Mouse (Mus musculus) right cerebral cortex, adult 2 months (tissue): ENCODE results near the gene Pomt2.
A peak's percentile ranks its signal among the peaks of the same experiment; 100 is the strongest.
"Not testable (repeated sequence)": the region's sequence is repeated elsewhere in the genome, so short reads cannot be mapped to it uniquely, and the experiment has no call there.

ENCODE experiments used
- DNase-seq, 2 experiments: peaks; one replicate each; pipeline ENCODE4 v3.0.0; 2021 to 2022; ENCODE audit warnings: low spot score in 2 of 2

The Pomt2 gene

GRCm38 (mm10) chr12:87147395-87148089 lies at the start of gene Pomt2:
Gene Pomt2 (minus strand): TSS chr12:87147968.
- DNase-seq = peak; percentile 89 to 90

GRCm38 (mm10) chr12:87196310-87196709 lies 48.5 kb upstream of the Pomt2 start:
- no peak for DNase-seq

- no peak for DNase-seq
These were observed 47.3 kb upstream of the Pomt2 start for GRCm38 (mm10) chr12:87195069-87195468.

- no peak for DNase-seq
These were observed 45.2 kb upstream of the Pomt2 start for GRCm38 (mm10) chr12:87193008-87193407.

- no peak for DNase-seq
These were observed 29.9 kb upstream of the Pomt2 start for GRCm38 (mm10) chr12:87177631-87178030.

GRCm38 (mm10) chr12:87175194-87175946 lies 27.6 kb upstream of the Pomt2 start:
- no peak for DNase-seq

- no peak for DNase-seq
These were observed 13.0 kb upstream of the Pomt2 start for GRCm38 (mm10) chr12:87160815-87161214.

- DNase-seq = no peak
These were observed 12.5 kb upstream of the Pomt2 start for GRCm38 (mm10) chr12:87160310-87160709.

- no peak for DNase-seq
These were observed 10.3 kb upstream of the Pomt2 start for GRCm38 (mm10) chr12:87158099-87158498.

GRCm38 (mm10) chr12:87157361-87157760 lies 9.6 kb upstream of the Pomt2 start:
- DNase-seq = no peak

- not testable (repeated sequence) for DNase-seq
These were observed 6.7 kb upstream of the Pomt2 start for GRCm38 (mm10) chr12:87154448-87154847.

GRCm38 (mm10) chr12:87149471-87149870 lies 1.7 kb upstream of the Pomt2 start:
- no peak for DNase-seq

GRCm38 (mm10) chr12:87148136-87148535 lies 368 bp upstream of the Pomt2 start:
- DNase-seq = no peak

- peak; percentile 89 for DNase-seq
These were observed 802 bp downstream of the Pomt2 start, which contains the start of gene Gstz1 for GRCm38 (mm10) chr12:87146966-87147365. Gene Gstz1 (plus strand): TSS chr12:87147165.

- no peak for DNase-seq
These were observed 5.6 kb downstream of the Pomt2 start for GRCm38 (mm10) chr12:87142156-87142555.

- DNase-seq = no peak
These were observed 9.0 kb downstream of the Pomt2 start for GRCm38 (mm10) chr12:87138768-87139167.

GRCm38 (mm10) chr12:87138342-87138701 lies 9.4 kb downstream of the Pomt2 start:
- DNase-seq = no peak

- DNase-seq = no peak
These were observed 10.1 kb downstream of the Pomt2 start for GRCm38 (mm10) chr12:87137439-87138341.

GRCm38 (mm10) chr12:87132784-87133183 lies 15.0 kb downstream of the Pomt2 start:
- DNase-seq = no peak

GRCm38 (mm10) chr12:87132210-87132609 lies 15.6 kb downstream of the Pomt2 start:
- DNase-seq = no peak

GRCm38 (mm10) chr12:87131619-87132018 lies 16.1 kb downstream of the Pomt2 start:
- no peak for DNase-seq

- DNase-seq = no peak
These were observed 16.6 kb downstream of the Pomt2 start for GRCm38 (mm10) chr12:87131181-87131580.
